Mouse (Mus musculus) CH12.LX (cell line): ENCODE data around the gene Rbm15b.

ENCODE experiments used
- BHLHE40 ChIP-seq: IDR thresholded peaks from 2 replicates; pipeline ENCODE4 v1.6.1; 2011; ENCODE audit warnings: mild to moderate bottlenecking, low read depth, low read length, improper control_type of control experiment
- CTCF ChIP-seq, 2 experiments: IDR thresholded peaks in 1 of 2; conservative IDR thresholded peaks in 1 of 2; 2 replicates each; pipeline ENCODE4 v1.5.1; 2011 to 2012; ENCODE audit warnings: low read depth in 2 of 2, low read length in 2 of 2, improper control_type of control experiment in 1 of 2, inconsistent platforms in 1 of 2, mild to moderate bottlenecking in 1 of 2, moderate library complexity in 1 of 2
- E2F4 ChIP-seq: IDR thresholded peaks from 2 replicates; pipeline ENCODE4 v1.6.1; 2011; ENCODE audit warnings: low read depth, low read length, improper control_type of control experiment; ENCODE audit not compliant: insufficient replicate concordance
- ETS1 ChIP-seq: conservative IDR thresholded peaks from 2 replicates; pipeline ENCODE4 v1.6.1; 2012; ENCODE audit warnings: low read depth, mild to moderate bottlenecking, inconsistent platforms, low read length, improper control_type of control experiment, moderate library complexity
- HCFC1 ChIP-seq: IDR thresholded peaks from 2 replicates; pipeline ENCODE4 v1.6.1; 2012; ENCODE audit warnings: low read depth, mild to moderate bottlenecking, inconsistent platforms, low read length, improper control_type of control experiment
- JUN ChIP-seq: IDR thresholded peaks from 2 replicates; pipeline ENCODE4 v1.6.1; 2011; ENCODE audit warnings: low read depth, mild to moderate bottlenecking, low read length, improper control_type of control experiment, moderate library complexity; ENCODE audit not compliant: insufficient read depth
- MXI1 ChIP-seq: IDR thresholded peaks from 2 replicates; pipeline ENCODE4 v1.6.1; 2011; ENCODE audit warnings: mild to moderate bottlenecking, low read depth, low read length, improper control_type of control experiment
- NELFE ChIP-seq: IDR thresholded peaks from 2 replicates; pipeline ENCODE4 v1.6.1; 2011; ENCODE audit warnings: low read depth, low read length, improper control_type of control experiment
- PAX5 ChIP-seq: IDR thresholded peaks from 2 replicates; pipeline ENCODE4 v1.6.1; 2012; ENCODE audit warnings: low read length, inconsistent platforms, mixed read lengths
- POLR2A ChIP-seq: IDR thresholded peaks from 2 replicates; pipeline ENCODE4 v1.6.1; 2011; ENCODE audit warnings: low read depth, mild to moderate bottlenecking, improper control_type of control experiment, low read length
- TBP ChIP-seq: conservative IDR thresholded peaks from 2 replicates; pipeline ENCODE4 v1.6.1; 2011; ENCODE audit warnings: low read depth, low read length, improper control_type of control experiment
- UBTF ChIP-seq: IDR thresholded peaks from 2 replicates; pipeline ENCODE4 v1.6.1; 2012; ENCODE audit warnings: low read depth, mild to moderate bottlenecking, inconsistent platforms, low read length, improper control_type of control experiment, moderate library complexity
- USF1 ChIP-seq: IDR thresholded peaks from 2 replicates; pipeline ENCODE4 v1.6.1; 2014; ENCODE audit warnings: low read depth, mild to moderate bottlenecking, inconsistent platforms, low read length, improper control_type of control experiment
- ZNF384 ChIP-seq: IDR thresholded peaks from 2 replicates; pipeline ENCODE4 v1.6.1; 2012; ENCODE audit warnings: low read depth, low read length, improper control_type of control experiment, inconsistent platforms

DNA sequence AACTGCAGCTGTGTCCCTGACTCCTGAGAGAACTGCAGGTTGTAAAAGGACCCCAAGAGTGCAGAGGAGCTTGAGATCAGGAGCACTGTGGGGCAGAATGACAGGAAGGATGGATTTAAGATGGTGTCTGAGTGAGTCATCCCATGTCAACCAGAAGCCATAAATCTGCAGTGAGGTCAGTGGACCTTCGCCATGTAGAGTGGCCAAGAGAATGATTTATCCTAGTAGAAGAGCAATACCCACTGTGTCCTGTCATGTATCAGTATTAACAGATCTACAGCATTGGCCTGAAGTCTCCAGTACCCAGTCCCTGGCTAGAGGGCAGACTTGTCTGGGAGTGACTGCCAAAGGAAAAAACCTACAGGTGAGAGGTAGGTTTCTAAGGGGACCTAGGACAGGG is 11.7 kb upstream of the Rbm15b start:
- TF ChIP-seq HCFC1: no peak
- no peak for TF ChIP-seq POLR2A
- no peak for TF ChIP-seq USF1
- TF ChIP-seq CTCF (conservative IDR thresholded peaks at IDR 0.05 in 1 of 2, IDR thresholded peaks at IDR 0.05 in 1 of 2; ENCODE audit: low read depth in 2 of 2, low read length in 2 of 2): no peak
- no peak for TF ChIP-seq TBP
- no peak for TF ChIP-seq JUN
- TF ChIP-seq ZNF384: no peak
- TF ChIP-seq NELFE: no peak
- TF ChIP-seq ETS1: no peak
- TF ChIP-seq E2F4: no peak
- no peak for TF ChIP-seq PAX5
- TF ChIP-seq BHLHE40: no peak
- no peak for TF ChIP-seq MXI1
- no peak for TF ChIP-seq UBTF
